Mouse (Mus musculus) C2C12 (cell line): ENCODE data around the gene Zp1.

Source experiments
- CEBPB ChIP-seq: IDR thresholded peaks from one replicate; pipeline ENCODE4 v1.6.1; 2011; ENCODE audit warnings: low read depth, mild to moderate bottlenecking, control low read depth, moderate library complexity
- CTCF ChIP-seq: IDR thresholded peaks from one replicate; pipeline ENCODE4 v1.5.1; 2011; ENCODE audit not compliant: control insufficient read depth, insufficient read depth, insufficient read length

GRCm38 (mm10) chr19:10920532-10920931 lies at the start of gene Zp1:
- TF ChIP-seq CTCF: no peak
- no peak for TF ChIP-seq CEBPB
